Mouse (Mus musculus) adrenal gland, adult (tissue): ENCODE measurements around the gene Pvalb.
A peak's percentile ranks its signal among the peaks of the same experiment; 100 is the strongest.

ENCODE experiments used
- DNase-seq, 2 experiments: peaks; one replicate each; pipeline ENCODE4 v3.0.0; 2022 to 2023; ENCODE audit warnings: low spot score in 1 of 2; ENCODE audit not compliant: inconsistent age in 2 of 2

The Pvalb gene

DNA sequence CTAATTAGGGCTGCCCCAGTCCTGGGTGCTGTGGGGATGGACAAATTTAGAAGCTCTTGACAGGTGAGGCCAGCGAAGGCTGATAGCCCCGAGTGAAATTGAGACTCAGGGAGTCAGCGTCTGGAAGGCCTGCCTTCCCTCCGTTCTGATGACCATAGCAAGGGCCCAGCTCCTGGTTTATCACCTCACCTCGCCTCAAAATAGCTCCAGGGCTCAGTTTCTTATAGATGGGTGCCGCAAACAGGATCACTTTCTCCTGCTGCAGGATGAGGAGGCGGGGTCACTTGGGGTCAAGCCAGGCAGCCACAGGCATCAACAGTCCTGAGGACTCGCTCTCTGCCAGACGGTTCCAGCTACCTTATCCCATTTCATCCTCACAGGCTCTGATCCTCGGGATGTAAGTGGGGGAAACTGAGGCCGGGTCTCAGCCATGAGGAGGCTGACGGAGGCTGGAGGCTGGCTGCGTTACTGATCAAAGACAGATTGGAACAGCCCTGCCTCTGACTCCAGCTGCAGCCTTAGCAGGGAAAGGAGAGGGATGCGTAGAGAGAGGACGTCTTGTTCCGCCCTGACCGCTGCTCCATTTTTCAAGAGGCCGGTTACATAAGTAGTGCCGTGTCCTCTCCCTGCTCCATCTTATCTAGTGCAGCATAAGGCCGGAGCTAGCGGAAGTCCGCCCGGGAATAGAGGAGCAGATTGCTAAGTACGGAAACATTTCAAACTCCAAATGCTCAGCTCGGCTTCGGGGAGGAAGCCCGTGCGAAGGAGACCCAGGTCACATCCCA is 10.9 kb downstream of the Pvalb start:
- no peak for DNase-seq

DNA sequence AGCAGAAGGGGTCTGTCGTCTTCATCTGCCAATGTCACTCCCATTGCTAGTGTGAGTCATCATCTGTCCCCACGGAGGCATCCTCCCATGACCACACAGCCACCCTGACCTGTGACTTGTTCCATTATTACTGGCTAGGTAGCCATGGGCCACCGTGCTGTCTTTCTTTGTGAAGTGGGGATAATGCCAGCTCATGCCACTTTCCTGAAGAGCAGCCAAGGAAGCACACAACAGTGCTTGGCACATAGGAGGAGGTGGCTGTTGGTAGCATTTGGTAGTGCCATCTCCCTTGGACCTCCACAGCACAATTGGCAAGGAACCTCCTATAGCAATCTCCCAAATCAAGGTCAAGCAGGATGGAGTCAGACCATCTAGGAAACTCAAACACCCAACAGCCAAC is 11.9 kb downstream of the Pvalb start:
- DNase-seq = no peak

DNA sequence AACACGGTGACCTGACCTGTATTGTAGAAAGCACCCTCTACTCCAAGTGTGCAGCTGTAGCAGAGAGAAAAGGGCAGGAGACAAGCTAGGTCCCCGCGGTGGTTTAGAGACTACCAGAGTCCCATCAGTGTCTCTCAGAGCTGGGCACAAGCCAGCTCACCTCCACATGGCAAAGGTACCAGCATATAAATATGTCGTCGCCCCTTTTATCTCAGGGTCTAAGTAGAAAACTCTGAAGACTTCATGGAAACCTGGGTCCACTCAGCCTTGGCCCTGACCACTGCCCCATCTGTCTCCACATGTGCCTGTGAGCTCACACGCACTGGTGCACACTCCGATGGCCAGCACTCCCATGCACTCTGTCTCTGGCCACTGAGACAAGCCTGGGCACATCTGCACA is 16.6 kb downstream of the Pvalb start:
- no peak for DNase-seq

DNA sequence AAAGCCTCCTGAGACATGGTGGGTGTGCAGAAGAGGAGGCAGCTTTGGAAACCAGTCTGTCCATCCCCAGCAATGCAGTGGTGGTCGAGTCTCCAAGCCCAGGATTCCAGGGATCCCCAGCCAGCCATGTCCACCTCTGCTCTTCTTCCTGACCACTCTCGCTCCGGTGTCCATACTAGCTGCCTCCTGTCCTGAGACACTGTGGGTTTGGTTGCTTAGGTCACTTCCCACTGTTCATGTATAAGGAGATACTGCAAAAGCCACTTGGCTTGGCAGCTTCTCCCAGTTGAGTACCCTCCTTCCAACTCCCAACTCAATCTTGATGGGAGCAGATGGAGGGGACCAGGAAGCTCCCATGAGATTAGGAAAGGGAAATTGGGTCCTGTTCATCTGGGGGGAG is 17.7 kb downstream of the Pvalb start:
- DNase-seq = no peak

DNA sequence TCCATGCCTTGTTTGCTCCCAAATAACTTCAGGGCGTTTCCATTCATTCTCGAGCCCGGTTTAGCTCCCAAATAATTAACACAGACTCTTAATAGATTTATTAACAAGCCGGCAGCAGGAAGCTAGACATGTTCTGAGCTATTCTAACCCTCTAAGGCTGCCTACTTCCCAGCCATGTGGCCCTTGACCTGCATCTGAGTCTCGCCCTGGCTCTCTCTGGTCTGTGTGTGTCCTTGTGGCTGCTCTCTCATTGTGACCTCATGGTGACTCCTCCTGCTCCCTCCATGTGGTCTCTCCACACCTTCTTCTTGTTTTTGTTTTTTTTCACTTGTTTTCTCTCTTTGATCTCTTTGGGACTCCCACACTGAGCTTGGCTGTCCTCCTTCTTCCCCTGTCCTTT is 19.3 kb downstream of the Pvalb start:
- DNase-seq = peak; percentile 27 to 65

DNA sequence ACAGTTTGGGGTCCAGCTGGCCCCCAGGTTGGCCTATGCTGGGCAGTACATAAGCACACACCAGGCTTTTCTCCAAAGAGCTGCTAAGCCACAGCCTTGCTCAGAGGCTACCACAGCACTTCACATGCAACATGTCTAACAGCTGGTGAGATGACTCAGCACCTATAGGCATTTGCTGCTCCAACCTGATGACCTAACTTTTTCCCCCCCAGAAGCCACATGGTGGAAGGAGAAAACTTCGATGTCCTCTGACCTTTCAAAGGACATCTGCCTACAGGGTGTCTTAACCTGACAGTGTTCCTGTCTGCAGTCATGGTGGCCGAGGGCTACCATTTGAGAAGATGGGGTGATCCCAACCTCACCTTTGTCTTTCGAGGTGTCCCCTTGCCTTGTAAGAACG is 20.6 kb downstream of the Pvalb start:
- DNase-seq = no peak

DNA sequence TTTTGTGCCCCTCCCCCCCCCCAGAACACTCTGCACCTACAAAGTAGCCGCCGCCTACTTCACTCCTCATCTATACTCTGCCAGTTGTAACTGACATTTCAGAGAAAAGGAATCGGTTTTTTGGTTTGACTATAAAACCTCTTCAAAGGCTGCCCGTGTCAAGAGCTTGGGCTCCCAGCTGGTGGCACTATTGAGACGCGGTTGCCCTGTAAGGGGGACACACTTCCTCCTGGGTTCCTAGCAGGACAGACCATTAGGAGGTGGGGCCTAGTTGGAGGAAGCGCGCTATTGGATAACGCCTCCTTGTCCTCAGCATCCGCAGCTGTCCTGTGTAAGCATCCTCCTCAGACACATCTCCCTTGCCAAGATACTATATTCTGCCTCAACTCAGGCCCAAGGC is 21.3 kb downstream of the Pvalb start:
- DNase-seq = peak; percentile 26 to 62

DNA sequence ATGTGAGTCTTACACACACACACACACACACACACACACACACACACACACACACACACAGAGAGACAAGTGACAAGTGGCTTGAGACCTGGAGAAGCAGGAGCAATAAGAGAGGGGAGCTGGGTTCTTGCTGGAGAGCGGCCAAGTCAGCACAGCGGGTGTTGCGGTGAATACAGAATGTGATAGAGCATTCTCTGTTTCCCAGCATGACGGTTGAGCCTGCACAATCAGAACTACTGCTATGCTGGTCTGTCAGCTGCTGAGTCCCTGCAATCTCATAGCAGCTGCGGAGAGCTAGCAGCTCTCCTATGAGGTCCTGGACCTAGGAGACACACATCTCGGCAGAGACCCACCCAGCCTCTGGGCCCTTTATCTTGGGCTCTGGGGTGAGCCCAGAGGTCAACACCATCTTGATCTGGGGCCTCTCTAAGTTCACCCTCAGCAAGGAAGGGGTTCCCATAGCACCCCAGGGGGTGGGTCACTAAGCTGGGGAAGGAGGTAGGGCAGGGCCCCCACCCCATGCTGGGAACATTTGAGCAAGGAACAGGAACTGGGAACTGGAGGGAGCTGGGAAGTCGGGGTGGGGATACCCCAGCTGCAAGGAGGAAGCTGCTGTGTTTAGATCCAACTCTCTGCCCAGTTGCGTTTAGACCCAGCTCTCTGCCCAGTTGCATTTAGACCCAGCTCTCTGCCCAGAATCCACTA is 24.3 kb downstream of the Pvalb start:
- DNase-seq = no peak

DNA sequence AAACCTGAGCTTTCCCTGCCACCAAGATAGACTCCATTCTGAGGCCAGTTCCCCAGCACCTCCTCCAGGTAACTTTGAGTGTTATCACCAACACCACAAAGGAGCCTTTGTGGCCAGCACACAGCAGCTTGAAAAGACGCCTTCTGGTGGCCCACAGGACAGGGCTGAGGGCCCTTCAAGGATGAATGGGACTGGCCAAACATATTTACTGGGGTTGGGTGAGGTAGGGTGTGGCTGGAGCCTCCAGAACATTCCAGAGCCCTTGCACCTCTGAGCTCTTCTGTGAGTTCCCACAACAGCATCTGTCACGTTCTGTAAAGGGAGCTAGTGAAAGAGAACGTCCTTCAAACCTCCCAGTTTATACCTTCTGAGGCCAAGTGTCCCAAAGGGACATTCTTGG is 26.4 kb downstream of the Pvalb start:
- no peak for DNase-seq

DNA sequence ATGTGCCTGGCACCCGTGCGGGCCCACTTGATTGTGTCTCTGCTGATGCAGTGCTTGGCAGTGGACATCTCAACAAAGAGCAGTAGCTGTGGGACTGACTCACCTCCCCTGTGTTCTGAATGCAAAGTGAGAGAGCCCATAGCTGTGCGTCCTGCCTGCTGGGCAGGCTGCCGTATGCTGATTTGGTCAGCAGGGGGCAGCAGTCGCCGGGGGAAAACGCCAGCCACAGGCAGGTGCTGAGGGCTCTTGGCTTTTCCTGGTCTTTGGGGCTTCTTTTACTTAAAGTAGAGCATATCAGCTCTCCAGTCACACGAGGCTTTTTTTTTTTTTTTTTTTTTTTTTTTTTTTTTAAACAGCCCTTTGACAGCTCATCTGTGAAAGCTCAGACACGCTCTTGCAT is 27.8 kb downstream of the Pvalb start:
- peak; percentile 87 to 94 for DNase-seq

DNA sequence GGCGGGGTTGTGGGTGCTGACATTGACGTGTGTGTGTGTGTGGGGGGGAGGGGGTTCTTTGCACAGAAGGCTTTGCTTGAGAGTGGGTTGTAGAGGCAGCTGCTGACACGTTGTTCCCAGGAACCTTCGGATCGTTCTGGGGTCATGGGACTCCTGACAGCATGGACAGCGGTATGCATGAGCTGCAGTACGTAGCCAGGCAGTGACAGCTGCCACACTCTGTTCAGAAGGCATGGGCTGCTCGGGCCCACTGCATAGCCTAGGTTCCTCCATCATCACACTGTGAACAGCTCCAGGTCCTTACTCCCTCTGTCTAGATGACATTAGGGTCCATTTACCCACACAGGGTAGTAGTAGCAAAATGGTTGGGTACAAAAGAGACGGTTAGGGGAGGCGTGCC is 28.9 kb downstream of the Pvalb start:
- no peak for DNase-seq

DNA sequence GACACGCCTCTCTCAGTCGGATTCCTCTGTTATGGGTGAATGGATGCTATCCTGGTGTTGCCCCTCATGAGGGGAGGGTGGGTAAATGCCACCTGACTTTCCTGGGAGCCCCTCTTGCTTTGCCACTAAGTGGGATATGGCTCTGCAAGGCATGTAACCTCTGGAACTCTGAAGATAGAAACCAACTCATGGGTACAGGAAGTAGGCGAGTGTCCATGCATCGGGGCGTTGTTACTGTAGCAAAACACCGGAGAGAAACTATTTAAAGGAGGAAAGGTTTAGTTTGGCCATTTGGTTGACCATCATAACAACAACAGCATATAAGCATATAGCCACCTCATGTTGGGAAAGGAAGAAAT is 31.3 kb downstream of the Pvalb start:
- DNase-seq = no peak

DNA sequence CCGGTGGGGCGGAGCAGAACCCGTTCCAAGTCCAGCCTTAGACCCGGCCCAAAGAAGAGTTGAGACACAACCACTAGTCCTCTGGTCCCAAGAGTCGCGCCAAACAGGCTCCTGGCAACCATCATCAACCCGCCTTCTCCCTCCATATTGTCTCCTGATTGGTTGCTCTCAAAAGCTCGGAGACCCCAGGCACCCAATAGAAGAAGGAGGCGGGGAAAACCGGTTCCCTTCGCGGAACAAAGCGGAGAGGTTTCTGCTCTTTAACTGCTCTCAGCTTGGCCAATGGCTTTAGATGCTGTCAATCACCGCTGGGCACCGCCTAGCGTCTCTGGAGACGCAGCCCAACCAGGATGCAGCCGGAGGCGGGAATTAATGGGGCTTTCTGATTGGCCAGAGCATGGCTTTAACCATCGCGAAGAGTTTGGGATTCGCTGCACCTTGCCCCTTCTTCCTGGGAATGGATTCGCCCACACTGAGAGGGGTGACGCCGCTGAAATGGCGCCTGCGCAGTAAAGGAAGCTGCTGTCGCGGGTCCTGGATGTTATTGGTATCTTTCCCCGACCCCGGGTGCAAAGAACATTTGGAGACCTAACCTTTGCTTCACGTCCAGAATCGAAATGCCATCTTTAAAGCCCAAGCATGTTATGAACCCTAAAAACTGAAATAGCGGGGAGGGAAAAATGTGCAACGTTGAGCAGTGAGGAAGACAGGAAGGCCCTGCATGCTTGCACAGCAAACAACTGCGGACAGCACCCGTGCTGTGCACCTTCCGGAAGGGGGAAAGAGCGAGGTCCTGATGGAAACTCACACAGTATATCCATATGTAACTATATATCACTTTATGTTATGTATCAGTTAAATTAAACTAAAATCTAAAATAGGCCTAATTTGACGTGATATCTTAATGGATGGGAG is 32.0 kb downstream of the Pvalb start, which contains the start of gene Ift27:
TSS of gene Ift27 (minus strand) at position 136 of the 915 bp plus-strand sequence.
- DNase-seq = peak; percentile 99

DNA sequence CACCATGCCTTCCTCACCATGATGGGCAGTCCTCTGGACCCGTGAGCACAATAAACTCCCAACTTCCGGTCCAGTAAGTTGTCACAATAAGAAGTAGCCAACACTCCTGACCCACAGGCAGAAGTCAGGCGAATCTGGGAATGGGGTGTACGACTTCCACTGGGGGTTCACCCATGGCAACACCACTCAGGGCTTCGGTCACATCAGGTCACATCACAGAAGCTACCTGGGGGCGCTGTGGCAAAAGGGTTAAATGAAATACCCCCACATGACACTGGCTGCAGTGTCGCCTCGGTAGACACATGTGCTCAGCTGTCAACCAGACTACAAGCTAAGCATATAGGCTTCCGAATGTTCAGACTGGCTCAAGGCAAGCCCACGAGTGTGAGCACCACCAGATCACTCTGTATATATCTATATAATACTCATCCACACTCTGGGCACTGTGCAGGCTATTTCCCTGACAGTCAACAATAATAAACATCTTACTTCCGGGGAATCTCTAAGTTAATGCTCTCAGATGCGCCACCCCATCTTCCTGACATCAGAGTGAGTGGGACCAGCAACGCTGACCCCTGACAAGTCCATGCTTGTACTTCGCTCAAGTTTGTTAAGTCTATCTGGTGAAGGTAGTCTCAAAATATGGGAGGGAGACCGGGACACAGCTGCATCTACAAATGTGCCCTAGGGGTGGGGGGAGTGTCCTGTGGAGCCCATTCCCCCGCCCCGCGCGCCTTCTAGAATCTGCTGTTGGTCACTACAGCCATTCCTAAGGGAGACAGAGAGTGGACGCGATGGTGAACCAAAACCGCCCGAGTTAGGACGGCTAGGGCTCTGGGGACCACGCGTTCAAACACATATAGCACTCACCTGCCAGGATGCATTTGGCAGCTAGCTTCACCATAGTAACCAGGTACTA is 33.0 kb downstream of the Pvalb start:
- no peak for DNase-seq

DNA sequence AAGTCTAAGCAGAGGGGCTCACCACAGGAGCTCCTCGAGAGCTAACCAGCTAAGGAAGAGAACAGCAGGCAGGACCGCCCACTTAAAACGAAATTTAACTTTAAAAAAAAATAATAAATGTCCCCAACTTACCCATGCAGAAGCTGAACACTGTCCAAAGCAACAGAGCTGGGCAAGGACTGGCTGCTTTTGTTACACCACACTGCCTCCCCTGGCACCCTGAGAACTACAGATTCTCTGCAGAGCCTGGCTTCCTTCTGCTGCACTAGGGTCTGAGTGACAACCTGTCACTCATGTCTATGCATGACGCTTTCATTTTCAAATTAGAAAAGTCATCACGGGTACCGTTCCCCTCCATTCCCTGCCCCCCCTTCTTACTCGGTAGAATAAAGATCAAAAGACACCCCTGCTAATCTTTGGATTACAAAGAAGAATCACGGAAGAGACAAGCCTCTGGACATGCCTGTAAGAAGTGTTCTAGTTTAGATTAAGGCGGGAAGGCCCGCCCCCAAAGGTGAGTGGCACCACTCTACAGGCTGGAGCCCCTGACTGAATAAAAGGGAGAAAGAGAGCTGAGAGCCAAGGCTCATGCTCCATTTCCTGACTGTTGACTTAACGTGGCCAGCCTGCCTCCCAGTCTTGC is 33.8 kb downstream of the Pvalb start:
- DNase-seq = no peak

DNA sequence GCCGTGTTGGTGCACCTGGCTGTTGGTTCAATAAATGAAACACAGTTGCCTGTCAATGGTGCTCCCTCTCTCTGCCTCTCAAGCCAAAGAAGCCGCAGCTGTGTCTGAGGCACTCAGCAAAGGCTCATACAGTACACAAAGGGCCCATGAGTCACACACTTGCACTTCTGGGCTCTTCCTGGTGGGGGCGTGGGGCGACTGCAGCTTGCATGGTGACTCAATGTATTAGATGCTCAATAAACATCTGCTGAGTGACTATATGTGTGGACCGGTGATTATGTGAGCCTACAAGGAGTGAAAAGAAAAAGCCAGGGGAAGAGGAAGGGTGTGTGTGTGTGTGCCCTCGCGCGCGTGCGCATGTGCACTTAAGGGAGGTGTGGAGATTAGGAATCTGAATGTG is 34.5 kb downstream of the Pvalb start:
- no peak for DNase-seq

DNA sequence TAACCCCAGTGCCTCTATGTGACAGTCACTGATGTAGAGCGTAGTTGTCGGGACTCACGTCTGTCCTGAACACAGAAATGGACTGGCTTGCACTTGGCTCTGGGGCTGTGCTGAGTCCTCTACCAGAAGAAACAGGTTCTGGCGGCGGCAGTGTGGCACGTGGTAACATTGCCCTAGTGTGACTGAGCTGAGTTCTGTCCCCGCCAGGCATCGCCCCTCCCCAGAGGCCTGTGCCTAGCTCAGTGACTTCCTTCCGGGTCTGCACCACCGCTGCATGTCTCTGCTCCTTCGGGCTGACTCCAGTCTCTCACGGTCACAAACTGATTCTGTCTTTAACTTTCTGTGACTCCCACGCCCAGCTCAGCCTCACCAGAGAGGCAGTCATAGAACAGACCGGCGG is 35.5 kb downstream of the Pvalb start:
- no peak for DNase-seq

DNA sequence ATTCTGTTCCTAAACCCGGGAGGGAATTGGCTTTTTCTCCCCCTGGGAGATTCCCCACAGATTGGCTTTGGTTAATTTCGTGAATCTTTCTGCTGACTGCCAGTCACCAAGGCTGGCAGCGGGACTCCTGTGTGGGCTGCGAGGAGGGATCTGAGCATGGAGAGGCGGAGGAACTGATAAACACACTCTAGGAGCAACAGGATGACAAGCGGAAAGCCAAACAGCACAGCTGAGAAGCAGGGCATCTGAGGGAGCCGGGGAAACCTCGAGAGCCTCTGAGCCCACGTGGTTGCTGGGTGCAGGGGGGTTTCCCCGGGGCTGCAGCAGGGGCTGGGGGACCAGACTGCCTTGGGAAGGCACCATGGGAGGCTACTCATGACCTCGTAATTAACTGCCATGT is 36.6 kb downstream of the Pvalb start:
- DNase-seq = no peak

DNA sequence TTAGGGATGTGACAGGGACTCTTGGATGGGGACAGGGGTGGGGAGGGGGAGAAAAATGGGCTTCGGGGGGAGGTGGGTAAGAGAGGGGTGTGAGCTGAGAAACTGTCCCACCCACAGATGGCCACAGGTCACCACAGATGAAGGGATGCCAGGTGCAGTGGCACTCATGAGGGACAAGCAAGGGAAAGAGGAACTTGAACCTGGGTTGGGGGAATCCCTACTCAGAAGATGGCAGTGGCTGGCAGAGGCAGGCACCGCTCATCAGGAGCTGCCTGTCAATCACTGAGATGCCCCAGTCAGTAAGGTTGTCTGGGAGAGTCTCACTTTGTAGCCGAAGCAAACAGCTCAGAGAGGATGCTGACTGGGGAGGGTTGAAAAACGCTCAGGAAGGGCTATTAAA is 40.9 kb downstream of the Pvalb start:
- DNase-seq = no peak

DNA sequence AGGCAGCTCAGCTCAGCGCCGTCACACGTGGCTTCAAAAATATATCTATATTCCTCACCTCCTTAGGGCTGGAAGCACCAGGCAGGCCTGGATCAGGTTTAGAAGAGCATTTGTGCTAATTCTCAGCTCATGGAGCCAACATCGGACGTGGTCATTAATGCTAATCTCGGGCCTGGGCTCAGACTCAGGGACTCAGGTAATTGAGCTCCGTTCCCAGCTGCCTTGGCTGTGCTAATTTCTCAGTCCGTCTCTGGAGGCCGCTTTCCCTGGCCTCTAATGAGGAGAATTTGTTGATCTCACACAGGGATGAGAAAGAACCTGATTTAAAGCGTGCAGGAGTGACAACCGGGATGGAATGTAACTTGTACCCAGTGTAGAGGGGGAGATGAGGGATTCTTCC is 41.7 kb downstream of the Pvalb start:
- DNase-seq = no peak
